Mouse (Mus musculus) cortical plate, adult 2 months (tissue): Measurements from ENCODE around the gene Prrx2. TPM values are rescaled to one million over a fixed set of nuclear protein-coding genes. Genes with fewer than 3 reads are reported as not detected.

Experiments
- H3K27ac ChIP-seq: fragments of 200-500 bp; 2 replicates; pipeline ENCODE4 v1.5.1; 2012; ENCODE audit warnings: low read length, control low read depth, inconsistent platforms; ENCODE audit not compliant: insufficient read depth
- H3K4me1 ChIP-seq: fragments of 200-500 bp; 2 replicates; pipeline ENCODE4 v1.6.1; 2011; ENCODE audit warnings: low read length; ENCODE audit not compliant: control insufficient read depth, insufficient read depth
- H3K4me3 ChIP-seq: fragments of 200-500 bp; 2 replicates; pipeline ENCODE4 v1.5.1; 2011; ENCODE audit warnings: mild to moderate bottlenecking, low read length, control low read depth; ENCODE audit not compliant: insufficient read depth
- CTCF ChIP-seq: fragments of 200-500 bp; IDR thresholded peaks from 2 replicates; pipeline ENCODE4 v1.5.1; 2011; ENCODE audit warnings: mild to moderate bottlenecking, control low read depth, low read length; ENCODE audit not compliant: insufficient read depth; ENCODE audit errors: extremely low read depth
- POLR2A ChIP-seq: fragments of 200-500 bp; IDR thresholded peaks from 2 replicates; pipeline ENCODE4 v1.6.1; 2011; ENCODE audit warnings: mild to moderate bottlenecking, low read length, control low read depth; ENCODE audit not compliant: insufficient read depth; ENCODE audit errors: extremely low read depth
- polyA plus RNA-seq: library from polyadenylated mRNA; depleted of rRNA; stranded (reverse); fragments of >200 nt; gene quantifications from 2 replicates; pipeline ENCODE4 v1.2.3, GENCODE M21; 2012

The Prrx2 gene
- polyA plus RNA-seq, 1 experiment = 2.3 TPM

DNA sequence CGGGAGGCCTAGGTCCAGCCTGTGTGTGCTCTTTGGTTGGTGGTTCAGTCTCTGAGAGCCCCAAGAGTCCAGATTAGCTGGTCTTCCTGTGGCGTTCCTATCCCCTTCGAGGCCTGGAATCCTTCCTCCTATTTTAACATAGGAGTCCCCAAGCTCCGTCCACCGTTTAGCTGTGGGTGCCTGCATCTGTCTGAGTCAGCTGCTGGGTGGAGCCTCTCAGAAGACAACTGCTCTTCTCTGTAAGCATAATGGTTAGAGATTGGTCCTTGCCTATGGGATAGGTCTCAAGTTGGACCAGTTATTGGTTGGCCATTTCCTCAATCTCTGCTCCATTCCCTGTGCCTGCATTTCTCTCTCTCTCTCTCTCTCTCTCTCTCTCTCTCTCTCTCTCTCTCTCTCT lies 25.0 kb downstream of the Prrx2 start:
- Histone ChIP-seq H3K27ac (no peak overlapping the region), H3K4me3 (no peak overlapping the region)
- TF ChIP-seq POLR2A (no peak), CTCF (no peak)

DNA sequence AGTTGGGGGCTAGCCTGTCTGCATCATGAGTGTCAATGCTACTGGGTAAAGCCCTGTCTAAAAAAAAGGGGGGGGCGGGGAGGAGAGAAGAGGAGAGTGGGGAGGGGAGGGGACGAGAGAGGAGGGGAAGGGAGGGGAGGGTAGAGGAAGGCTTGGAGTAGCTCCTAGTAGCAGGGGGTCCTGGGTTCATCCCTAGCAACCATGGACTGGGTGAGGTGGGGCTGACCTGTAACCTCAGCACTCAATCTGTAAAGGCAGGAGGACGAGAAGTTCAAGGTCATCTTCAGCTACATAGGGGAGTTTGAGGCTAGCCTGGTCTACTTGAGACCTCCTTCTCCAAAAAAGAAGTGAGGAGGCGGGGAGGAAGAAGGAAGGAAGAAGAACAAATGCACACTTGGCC lies 27.3 kb downstream of the Prrx2 start:
- Histone ChIP-seq H3K4me1 (peaks cover 3% of the 10 kb centered on the region), H3K4me3 (no peak overlapping the region), H3K27ac (no peak overlapping the region)
- TF ChIP-seq CTCF (no peak), POLR2A (no peak)

More for the DNA sequence above, 25.0 kb downstream of the Prrx2 start:
- 0 out of 2 replicates have a peak, but pooled peaks cover 5% of the 10 kb centered on the region for H3K4me1 ChIP-seq

DNA sequence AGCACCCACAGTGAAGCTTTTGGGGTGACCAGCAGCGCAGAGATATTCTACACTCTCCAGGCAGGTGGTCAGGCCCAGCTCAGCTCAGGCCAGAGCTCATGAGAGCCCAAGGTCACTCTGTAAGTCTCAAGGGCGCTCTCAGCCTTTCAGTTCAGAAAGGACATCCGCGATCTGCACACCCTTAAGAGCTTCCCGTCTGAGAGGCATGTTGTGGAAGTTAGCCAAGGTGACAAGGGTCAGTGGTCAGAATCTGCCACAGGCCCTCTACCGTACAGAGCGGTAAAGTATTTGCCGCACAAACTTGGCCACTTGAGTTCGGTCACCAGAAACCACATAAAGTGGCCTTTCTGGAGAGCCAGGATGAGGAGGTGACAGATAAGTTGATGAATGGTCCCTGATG lies 28.8 kb downstream of the Prrx2 start:
- Histone ChIP-seq H3K27ac (no peak overlapping the region), H3K4me1 (peaks cover 2% of the 10 kb centered on the region), H3K4me3 (no peak overlapping the region)
- TF ChIP-seq POLR2A (no peak), CTCF (no peak)

DNA sequence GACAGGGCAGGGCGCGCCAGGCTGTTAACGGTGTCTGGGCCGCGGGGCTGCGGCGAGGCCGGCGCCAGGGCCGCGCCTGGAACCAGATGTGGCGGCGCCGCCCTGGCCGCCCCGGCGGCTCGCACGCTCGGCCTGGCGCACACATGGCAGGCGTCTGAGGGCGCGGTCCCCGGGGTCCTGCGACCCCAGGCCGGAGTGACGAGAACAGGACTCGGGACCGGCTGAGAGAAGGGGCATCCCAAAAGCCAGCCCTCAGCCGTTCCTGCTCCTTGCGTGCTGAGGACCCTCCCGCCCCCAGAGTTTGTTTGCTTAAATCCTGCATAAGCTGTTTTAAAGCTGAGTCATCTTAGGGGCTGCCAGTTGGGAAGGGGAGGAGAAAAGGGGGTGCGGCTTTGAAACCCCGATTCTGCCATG lies 30.2 kb downstream of the Prrx2 start:
- TF ChIP-seq POLR2A (no peak), CTCF (no peak)
- Histone ChIP-seq H3K4me3 (no peak overlapping the region), H3K27ac (no peak overlapping the region), H3K4me1 (peaks cover 2% of the 10 kb centered on the region)

DNA sequence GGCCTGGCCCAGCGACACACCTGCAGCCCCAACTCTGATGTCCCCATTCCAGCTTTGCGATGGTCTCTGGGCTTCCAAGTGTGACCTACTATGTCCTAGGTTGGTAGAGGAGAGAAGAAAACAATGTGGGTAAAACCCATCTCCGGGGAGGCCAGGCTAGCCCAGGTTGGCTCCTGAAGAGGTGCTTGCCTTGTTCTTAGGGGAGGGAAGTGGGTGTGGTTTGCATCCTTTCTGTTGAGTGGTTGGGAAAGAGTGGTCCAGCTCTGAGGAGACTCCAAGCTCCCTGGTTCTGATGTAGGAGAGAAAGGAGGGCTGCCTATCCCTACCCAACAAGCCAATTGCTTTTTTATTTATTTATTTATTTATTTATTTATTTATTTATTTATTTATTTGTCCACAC lies 30.7 kb downstream of the Prrx2 start:
- no peak overlapping the region for H3K4me3 ChIP-seq
- peaks cover 2% of the 10 kb centered on the region for H3K4me1 ChIP-seq
- TF ChIP-seq CTCF = no peak
- no peak for TF ChIP-seq POLR2A
- H3K27ac ChIP-seq = no peak overlapping the region

DNA sequence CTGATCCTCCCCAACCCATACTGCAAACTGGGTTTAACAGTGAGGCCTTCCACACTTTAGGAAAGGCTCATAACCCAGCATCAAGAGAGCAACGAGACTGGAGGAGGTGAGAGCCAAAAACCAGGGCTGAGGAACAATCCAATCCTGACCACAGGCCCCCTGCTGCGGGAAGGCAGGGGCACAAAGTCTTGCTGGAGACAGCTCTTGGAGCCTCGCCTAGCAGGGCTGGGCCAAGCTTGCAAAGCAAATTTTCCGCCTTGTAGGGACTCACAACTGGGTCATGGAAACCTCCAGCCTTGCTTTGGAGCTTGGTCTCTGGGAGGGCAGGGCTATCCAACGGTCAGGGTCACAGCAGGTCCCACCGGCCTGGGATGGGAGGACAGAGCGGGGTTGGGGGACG lies 36.1 kb downstream of the Prrx2 start:
- TF ChIP-seq CTCF (no peak), POLR2A (no peak)
- peaks cover 2% of the 10 kb centered on the region for H3K4me1 ChIP-seq
- H3K27ac ChIP-seq = no peak overlapping the region
- no peak overlapping the region for H3K4me3 ChIP-seq

DNA sequence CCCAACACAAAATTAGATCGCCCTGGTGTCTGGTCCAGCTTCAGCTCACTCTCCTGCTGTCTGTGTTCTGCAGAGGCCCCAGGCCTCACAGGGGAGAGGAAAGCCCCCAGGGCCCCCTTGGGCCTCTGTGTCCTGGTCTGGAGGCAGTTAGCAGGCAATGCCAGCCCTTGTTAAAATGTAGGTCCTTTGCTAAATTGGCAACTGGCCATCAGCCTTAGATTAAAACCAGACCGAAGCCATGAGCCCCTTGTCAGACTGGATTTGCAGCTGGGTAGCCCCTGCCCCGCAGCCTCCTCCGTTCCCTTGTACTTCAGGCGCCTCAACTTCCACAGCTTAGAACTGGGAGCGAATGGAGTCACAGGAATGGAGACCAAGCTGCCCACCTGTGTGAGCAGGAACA lies 37.9 kb downstream of the Prrx2 start:
- Histone ChIP-seq H3K27ac (no peak overlapping the region), H3K4me3 (no peak overlapping the region), H3K4me1 (no peaks in the 10 kb centered on the region)
- TF ChIP-seq CTCF (no peak), POLR2A (no peak)

DNA sequence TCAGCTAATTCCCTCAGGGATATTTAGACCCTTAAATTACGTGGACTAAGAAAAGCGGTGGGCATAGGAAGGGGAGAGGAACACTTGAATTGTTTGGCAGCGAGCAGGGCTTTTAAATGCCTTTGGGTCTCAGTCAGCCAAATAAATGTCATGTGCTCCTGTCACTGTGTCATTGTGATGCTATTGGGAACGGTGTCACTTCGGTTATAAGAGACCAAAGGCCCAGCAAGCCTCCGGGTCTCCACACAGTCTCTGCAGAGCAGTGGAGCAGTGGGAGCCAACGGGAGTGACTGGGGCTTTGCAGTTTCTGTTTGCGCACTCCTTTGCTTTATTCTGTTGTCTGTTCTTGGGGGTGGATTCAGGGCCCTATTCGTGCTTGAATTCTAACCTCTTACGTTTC lies 39.7 kb downstream of the Prrx2 start:
- no peak overlapping the region for H3K27ac ChIP-seq
- TF ChIP-seq POLR2A (no peak), CTCF (no peak)

DNA sequence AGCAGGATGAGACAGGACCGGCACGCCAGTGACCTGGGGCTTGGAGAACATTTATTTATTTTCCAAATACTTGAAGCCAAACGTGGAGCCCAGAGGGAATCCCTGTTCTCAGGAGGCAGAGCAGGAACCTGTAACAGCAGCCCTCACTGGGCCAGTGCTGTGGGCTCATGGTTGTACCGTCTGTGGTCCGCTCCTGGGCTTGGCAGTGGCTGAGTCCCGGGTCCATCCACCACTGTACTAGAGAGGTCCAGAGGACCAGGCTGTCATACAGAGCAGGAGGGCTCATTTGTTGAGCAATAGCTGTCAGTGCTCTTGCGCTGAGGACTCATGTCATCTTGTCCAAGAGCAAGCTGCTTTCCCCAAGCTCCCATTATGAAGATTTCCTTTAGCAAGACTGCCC lies 40.3 kb downstream of the Prrx2 start:
- H3K27ac ChIP-seq = no peak overlapping the region
- no peak for TF ChIP-seq POLR2A
- TF ChIP-seq CTCF = no peak
- no peaks in the 10 kb centered on the region for H3K4me1 ChIP-seq
- H3K4me3 ChIP-seq = no peak overlapping the region

More for the DNA sequence above, 39.7 kb downstream of the Prrx2 start:
- no peaks in the 10 kb centered on the region for H3K4me1 ChIP-seq
- no peak overlapping the region for H3K4me3 ChIP-seq

DNA sequence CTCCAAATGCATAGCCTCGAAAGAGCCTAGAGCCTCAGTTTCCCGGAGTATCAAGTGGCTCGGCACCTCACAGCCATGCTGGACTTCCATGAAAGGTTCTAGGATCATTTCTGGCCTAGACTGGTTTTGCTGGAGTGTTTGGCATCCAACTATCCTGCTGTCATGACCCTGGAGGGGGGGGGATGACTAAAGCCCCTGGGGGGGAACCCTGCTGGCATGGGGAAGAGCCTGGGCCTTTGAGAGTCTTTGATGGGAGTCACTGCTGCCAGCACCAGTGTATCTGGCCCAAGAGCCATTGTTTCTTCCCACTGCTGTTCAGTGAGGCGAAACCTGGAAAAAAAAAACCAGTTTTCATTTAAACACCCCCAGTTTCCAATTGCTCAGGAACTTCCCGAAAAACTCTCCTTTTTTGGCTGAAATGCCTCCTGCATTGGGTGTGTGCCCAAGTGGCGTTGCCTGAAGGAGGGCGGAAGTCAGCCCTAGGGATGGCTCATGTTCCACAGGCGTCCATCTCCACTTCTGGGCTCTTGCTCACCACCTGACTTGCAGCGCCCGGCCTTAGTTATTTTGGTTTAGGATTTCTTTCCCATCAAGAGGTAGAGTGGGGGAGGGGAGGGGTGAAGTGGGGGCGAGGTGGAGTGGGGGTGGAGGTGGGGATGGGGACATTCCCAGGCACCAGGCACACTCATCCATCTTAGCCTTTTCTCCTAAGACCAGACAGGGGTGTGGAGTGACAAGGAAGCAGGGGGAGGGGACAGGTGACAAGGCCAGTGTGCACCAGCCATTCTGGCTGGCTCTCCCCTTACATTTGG lies 41.1 kb downstream of the Prrx2 start:
- Histone ChIP-seq H3K27ac (no peak overlapping the region), H3K4me3 (no peak overlapping the region), H3K4me1 (no peaks in the 10 kb centered on the region)
- TF ChIP-seq POLR2A (no peak), CTCF (no peak)
